34 mouse cellular contexts compared by ENCODE assay signal in the genomic region with DNA sequence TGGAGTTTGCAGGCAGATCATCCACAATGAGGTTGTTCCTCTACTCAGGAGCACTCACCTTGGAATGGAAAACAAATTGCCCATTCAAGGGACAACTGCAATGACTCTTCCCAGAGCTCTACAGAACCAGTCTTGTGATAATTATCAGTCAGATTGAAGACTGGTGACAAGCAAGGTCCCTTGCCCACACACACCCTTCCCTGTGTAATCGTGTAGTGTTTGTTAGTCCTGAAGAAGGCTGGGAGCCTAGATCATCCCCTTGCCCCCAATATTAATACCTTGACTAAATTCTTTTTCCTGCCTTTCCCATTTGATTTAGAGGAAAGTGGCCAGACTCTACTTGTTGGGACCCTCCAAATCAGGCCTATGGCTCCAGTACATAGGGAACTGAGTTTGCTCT.
"Had no signal": no experiment of that assay in that cellular context is flagged by ENCODE, and none has a peak within 500 bp of the region (broad histone marks: within the 10 kb centered on the region; RNA-seq: fewer than 3 reads in every experiment).

No protein-coding gene starts in this region.

- H3K4me2 ChIP-seq: heart, embryonic 11.5 days; heart, embryonic 12.5 days; heart, embryonic 13.5 days; heart, embryonic 15.5 days; hindbrain, embryonic 12.5 days; hindbrain, embryonic 13.5 days; hindbrain, embryonic 14.5 days; hindbrain, embryonic 15.5 days; intestine, embryonic 15.5 days; kidney, embryonic 15.5 days had no signal

- DNase-seq: heart, postnatal 14 days; heart, postnatal 36 days; heart, postnatal 4 days; kidney, adult 11 months; kidney, adult 18-20 months; kidney, adult 2 months; kidney, adult 8-10 months; kidney, adult 9 months; kidney, postnatal 10 days; kidney, postnatal 14 days; kidney, postnatal 36 days; kidney, postnatal 4 days; layer of hippocampus, adult 9-11 months; layer of hippocampus, postnatal 36 days had no signal

- H3K27ac ChIP-seq: heart, embryonic 10.5 days; heart, embryonic 13.5 days; heart, embryonic 15.5 days; hindbrain, embryonic 10.5 days; hindbrain, embryonic 12.5 days; hindbrain, embryonic 13.5 days; hindbrain, embryonic 14.5 days; hindbrain, embryonic 15.5 days; hindbrain, postnatal 0 days; intestine, embryonic 15.5 days; kidney, embryonic 15.5 days; kidney, postnatal 0 days; layer of hippocampus, adult 2 months; left cerebral cortex, adult 2 months had no signal

- ATAC-seq: hindbrain, embryonic 16.5 days; hindbrain, postnatal 0 days; inflammation-experienced regulatory T-cells, adult 6 months; intestine, embryonic 15.5 days; intestine, embryonic 16.5 days; intestine, postnatal 0 days had no signal

- H3K9me3 ChIP-seq: heart, embryonic 10.5 days; heart, embryonic 12.5 days; heart, embryonic 13.5 days; heart, embryonic 15.5 days; hindbrain, embryonic 10.5 days; hindbrain, embryonic 12.5 days; hindbrain, embryonic 13.5 days; hindbrain, embryonic 15.5 days; intestine, embryonic 15.5 days; kidney, embryonic 15.5 days had no signal

- H3K27me3 ChIP-seq: heart, embryonic 12.5 days; heart, embryonic 15.5 days; hindbrain, embryonic 12.5 days; hindbrain, embryonic 13.5 days; hindbrain, embryonic 15.5 days; intestine, embryonic 15.5 days; kidney, embryonic 15.5 days had no signal

- H3K4me3 ChIP-seq: heart, embryonic 10.5 days; heart, embryonic 12.5 days; heart, embryonic 13.5 days; heart, embryonic 15.5 days; hindbrain, embryonic 10.5 days; hindbrain, embryonic 12.5 days; hindbrain, embryonic 13.5 days; hindbrain, embryonic 15.5 days; intestine, embryonic 15.5 days; kidney, embryonic 15.5 days; layer of hippocampus, adult 2 months; left cerebral cortex, adult 2 months had no signal

- H3K9ac ChIP-seq: heart, embryonic 12.5 days; heart, embryonic 13.5 days; heart, embryonic 15.5 days; hindbrain, embryonic 12.5 days; hindbrain, embryonic 13.5 days; hindbrain, embryonic 14.5 days; hindbrain, embryonic 15.5 days; intestine, embryonic 15.5 days; kidney, embryonic 15.5 days had no signal
